Mouse (Mus musculus) megakaryocyte-erythroid progenitor cell, adult 5-6 weeks (primary cell): Measurements from ENCODE around the gene Edn3. TPM values are rescaled to one million over a fixed set of nuclear protein-coding genes. Genes with fewer than 3 reads are reported as not detected.

Source experiments
- ATAC-seq: replicated peaks from 2 replicates; pipeline ENCODE4 v1.8.0; 2016; ENCODE audit warnings: mild to moderate bottlenecking, inconsistent platforms; ENCODE audit not compliant: severe bottlenecking, poor library complexity, low FRiP score, low TSS enrichment
- total RNA-seq, 2 experiments: library from RNA; stranded (forward) in 1 of 2; stranded (reverse) in 1 of 2; fragments of 200-1000, 215-1000 nt in 1 of 2; fragments of >200 nt in 1 of 2; fragmentation: Nextera tagmentation in 1 of 2; gene quantifications; 2 replicates each; pipeline ENCODE4 v1.2.3; 2014 to 2017

Edn3 gene
- total RNA-seq (2014; fragmentation: Nextera tagmentation) (not detected in 2 replicates), total RNA-seq (2017) (0.27 TPM in 1 of 2 replicates, not detected in the other)

DNA sequence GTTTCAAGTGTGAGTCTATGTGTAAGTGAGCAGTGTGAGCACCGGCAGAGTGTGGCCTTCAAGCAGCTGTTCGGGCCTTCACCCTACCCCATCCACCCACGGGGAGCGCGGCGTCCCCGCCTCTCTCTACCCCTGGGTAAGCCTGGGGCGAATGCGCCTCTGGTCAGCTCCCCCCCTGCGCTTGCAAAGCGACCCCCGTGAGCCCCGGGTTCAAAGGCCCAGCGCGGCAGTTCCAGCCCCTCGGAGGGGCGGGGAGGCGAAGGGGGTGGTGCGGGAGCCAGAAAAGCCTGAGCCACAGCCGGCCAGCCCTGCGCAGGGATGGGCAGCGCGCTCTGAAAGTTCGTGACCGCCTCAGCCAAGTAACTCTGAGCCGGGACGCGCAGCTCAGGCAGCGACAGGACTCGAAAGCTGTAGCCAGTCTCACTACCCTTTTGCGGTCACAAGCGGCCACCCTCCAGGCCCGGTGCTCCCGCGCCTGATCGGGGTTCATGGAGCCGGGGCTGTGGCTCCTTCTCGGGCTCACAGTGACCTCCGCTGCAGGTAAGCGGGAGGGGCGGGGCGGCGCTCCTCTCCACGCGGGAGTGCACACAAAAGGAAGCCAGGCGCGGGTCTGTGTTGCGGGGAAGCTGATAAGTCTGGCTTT, at the start of gene Edn3:
Gene Edn3, plus strand, starts transcription at position 141 of the 643 bp plus-strand sequence.
- 0 out of 2 replicates have a peak, but pooled peaks have one; percentile 16 for ATAC-seq

DNA sequence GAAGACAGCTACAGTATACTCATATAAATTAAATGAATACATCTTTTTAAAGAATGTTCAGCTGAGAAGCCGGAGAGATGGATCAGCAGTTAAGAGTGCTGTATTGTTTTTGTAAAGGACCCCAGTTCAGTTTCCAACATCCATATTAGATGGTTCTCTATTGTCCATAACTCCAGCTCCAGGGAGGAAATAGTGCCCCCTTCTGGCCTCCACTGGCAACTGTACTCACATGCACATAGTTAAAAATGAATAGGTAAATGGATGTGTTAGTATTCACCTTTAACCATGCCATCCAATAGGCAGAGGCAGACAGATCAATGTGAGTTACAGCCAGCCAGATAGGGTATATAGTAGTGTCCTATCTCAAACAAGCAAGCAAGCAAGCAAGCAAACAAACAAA, 48.4 kb upstream of the Edn3 start:
- ATAC-seq, result no peak

DNA sequence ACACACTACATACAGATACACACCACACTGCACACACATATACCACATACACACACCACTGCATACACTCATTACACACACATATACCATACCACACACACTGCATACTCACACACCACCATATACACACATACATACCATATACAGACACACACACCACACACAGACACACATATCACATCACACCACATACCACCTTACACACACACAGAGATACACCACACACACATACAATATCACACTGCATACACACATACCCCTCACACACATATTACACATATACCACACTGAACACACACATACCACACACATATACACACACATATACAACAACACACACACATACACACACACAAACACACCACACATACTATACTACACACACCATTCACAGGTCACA, 44.5 kb upstream of the Edn3 start:
- no peak for ATAC-seq

DNA sequence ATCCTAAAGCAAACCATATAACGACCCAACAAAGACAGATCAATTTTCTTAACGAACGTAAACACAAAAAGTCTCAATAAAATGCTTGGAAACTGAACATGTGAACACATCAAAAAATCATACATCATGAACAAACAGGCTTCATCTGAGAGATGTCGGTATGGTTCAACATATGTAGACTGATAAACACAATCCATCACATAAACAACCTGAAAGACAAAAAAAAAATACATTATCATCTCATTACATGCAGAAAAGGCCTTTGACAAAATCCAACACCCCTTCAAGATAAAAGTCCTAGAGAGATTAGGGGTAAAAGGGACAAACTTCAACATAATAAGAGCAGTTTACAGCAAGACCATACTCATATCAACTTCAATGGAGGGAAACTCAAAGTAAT, 42.6 kb upstream of the Edn3 start:
- peak; percentile 68; the same call in 1 of the 2 replicates for ATAC-seq

DNA sequence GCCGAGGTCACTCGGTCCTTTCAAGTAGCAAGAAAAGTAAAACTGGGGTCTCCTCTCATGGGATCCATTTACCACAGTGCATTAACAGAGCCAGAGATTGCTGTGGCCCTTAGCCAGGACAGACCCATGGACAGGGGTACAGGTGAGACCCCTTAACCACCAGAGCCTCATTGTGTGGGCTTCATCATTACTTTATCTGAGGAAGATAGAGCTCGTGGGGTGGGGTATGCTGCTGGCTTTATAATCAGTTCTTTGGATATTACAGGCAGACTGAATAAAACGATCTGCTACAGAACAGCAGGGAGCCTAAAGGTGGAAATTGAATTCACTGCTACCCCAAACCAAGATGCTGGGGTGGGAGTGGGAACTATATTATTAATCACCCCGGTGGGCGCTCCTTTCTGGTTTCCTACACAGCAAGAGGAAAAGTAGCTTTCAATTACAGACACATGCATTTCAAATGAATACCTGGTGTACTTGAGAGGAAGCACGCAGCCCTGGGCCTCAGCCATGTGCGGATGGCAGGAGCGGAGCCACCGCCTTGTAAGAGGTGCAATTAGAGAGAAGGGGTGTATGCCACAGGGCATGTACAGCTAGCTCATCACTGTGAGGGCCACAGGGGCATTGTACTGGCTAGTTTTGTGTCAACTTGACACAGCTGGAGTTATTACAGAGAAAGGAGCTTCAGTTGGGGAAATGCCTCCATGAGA, 33.1 kb upstream of the Edn3 start:
- ATAC-seq, result no peak

DNA sequence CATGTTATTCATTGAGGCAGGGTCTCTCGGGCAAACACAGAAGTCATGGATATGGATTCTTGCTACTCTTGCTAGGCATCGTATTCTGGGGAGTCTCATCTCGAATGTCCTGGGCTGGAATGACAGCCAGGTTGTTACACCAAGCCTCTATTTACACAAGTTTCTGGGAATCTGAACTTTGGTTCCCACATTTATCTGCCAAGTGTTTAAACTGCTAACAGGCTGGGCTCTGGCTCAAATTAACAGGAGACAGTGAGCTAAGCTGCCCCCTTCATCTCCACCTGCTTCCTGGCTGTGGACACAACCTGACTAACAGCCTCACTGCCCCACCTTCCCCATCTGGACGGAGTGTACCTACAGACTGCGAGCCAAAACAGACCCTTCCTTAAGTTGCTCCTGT, 28.5 kb upstream of the Edn3 start:
- ATAC-seq, result no peak

DNA sequence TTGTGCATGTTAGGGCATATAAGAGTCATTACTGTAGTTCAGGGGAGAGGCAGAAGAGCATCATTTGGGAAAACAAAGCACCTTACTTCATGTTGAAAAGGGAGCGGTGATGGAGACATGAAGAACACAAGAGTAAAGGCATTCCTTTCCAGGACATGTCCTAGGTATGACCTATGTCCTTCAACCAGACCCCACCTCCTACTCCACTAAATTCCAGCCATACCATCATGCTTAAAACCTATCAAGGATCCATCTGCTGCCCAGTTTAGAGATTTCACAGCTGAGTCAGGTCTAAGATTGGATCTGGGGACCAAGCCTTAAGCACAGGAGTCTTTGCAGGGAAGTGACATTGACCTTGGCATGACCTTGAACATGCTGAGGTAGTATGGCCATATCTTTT, 25.1 kb upstream of the Edn3 start:
- no peak for ATAC-seq

DNA sequence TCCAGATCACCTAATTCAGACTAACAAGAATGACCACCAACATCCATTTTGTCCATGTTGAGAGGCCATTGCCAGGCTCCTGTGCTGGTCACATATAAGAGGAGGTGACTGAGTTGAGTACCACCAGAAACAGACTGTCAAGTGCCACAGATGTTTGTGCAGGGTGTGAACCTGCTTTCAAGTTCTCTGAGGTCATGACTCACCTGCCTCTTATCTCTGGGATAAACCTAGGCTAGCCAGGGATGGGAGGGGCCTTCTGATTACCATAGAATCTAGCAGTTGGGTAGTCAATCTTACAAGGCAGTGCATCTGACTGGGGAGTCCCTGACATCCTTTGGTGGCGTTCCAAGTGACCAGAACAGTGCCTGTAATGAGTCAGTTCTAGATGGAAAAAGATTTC, 13.2 kb upstream of the Edn3 start:
- ATAC-seq, result no peak

DNA sequence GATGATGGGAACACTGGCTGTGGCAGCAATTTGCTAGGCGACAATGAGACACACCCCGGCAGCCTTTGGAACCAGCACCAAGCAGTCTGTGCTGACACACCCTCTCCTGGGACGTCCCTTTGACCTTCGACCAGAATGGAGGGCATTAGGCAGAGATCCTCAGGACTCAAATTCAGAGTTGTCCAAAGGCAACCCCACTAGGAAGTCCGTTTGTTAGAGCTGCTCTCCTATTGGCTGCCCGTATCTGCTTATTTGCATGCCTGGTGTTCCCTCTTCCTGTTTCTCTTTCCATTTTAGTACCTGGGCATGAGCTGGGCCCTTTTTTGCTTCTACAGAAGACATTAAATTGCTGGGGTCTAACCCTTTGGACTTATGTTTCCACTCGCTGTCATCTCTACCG, 12.0 kb upstream of the Edn3 start:
- peak; percentile 68 for ATAC-seq

DNA sequence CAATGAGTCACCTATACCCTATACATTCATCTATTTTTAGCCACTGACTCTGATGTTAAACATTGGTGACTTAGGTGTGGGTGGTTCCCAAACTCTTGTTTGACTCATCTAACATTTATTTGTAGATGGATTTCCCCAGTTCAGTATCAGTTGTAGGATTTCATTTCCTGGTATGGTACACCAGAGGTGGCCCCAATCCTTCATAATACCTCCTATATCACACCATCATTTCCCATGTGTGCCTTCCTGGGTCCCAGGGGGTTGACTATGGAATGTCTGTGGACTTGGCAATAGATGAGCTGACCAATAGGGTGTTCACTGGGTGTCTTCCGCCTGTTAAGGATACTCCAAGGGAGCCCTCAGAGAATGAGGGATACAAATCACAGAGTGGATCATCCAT, 7.2 kb upstream of the Edn3 start:
- ATAC-seq, result no peak

DNA sequence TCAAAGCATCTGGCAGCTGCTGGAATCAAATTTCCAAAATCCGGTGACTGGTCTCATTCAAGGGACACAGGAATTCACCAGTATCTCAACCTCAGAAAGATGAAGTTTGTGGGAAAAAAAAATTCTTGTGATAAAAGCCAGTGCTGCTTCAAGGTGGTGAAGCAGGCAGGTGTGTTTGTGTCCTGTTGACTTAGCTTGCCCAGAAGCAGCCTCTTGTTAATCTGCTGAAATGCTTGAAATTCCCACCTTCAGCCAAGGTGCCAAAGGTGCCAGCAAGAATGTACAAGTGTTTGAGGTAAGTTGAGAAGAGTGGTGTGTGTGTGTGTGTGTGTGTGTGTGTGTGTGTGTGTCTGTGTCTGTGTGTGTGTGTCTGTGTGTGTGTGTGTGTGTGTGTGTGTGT, 6.2 kb upstream of the Edn3 start:
- ATAC-seq, result no peak

DNA sequence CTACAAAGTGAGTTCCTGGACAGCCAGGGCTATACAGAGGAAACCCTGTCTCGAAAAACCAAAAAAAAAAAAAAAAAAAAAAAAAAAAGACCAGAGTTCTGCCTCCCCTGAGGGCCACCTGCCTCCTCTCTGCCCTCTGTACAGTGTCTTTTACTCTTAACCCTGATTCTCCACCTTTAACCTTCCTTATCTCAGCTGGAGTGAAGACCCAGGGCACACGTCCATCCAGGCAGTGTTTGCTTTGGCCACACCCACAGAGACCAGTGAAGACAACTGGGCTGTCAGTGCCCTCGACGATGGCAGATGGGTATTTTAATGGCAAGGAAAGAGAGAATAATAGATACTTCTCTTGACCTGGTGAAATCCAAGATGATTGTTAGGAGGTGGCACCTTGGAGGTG, 1.2 kb upstream of the Edn3 start:
- ATAC-seq, result no peak

DNA sequence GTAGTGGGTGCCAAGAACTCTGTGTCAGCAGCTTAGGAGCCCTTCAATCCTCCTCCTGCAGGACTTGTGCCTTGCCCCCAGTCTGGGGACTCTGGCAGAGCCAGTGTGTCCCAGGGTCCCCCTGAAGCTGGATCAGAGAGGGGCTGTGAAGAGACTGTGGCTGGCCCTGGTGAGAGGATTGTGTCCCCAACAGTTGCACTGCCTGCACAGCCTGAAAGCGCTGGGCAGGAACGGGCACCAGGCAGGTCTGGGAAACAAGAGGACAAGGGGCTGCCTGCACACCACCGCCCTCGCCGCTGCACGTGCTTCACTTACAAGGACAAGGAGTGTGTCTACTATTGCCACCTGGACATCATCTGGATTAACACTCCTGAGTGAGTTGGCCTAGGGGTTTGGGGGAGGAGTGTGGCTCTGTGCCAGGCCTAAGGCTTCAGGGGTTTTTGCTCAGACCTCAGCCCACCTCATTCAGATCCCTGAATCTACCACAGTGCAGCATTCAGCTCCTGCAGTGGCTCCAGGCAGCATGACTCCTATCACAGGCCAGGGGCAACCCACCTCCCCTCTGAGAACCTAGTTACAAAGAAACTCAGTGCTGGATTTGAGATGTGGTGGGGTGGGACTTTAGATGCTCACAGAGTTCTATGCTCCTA, 1.2 kb downstream of the Edn3 start:
- ATAC-seq, result no peak

DNA sequence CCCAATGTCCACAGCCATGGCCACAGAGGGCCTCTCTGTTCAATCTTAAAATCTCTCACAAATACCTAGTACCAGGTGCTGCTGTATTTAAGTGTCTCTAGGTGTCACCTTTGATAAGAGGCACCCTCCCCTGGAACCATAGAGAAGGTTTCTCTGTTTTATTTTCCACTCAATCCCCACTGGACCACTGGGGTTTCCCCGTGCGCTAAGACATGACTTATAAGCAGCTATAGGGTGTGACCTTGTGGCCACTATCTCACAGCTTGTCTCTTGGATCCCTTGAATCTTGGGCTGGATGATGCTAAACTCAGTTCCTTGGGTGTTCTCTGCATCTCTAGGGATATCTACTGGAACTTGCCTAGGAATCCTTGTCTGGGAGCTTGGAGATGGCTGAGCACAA, 1.9 kb downstream of the Edn3 start:
- ATAC-seq, result no peak

DNA sequence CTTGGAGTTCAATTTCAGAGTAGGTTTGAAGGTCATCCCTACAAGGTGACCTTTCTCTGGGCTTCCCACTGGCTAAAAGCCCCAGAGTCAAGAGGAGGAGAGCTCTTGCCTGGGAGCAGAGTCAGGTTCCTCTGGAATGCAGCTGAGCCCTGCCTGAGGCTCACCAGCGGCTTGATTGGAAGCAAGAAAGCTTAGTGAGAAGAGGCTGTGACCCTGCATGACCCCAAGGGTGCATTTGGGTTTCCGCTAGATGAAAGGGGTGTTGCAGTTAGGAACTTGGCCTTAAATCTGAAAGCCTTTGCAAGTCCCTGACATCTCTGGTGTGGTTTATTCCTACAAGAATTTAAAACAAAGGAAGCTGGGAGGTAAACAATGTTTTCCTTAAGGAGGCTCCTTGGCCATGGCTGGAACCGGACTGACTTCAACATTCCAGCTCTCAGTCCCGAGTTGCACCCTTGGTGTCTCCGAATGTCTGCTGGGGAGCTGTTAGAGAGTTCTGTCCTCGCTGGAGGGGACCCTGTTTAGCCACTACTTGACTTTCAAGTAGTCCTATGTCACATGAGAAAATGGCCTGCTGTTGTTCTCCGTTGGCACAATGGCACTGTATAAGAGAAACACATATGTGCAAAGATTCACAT, 8.6 kb downstream of the Edn3 start:
- no peak for ATAC-seq

DNA sequence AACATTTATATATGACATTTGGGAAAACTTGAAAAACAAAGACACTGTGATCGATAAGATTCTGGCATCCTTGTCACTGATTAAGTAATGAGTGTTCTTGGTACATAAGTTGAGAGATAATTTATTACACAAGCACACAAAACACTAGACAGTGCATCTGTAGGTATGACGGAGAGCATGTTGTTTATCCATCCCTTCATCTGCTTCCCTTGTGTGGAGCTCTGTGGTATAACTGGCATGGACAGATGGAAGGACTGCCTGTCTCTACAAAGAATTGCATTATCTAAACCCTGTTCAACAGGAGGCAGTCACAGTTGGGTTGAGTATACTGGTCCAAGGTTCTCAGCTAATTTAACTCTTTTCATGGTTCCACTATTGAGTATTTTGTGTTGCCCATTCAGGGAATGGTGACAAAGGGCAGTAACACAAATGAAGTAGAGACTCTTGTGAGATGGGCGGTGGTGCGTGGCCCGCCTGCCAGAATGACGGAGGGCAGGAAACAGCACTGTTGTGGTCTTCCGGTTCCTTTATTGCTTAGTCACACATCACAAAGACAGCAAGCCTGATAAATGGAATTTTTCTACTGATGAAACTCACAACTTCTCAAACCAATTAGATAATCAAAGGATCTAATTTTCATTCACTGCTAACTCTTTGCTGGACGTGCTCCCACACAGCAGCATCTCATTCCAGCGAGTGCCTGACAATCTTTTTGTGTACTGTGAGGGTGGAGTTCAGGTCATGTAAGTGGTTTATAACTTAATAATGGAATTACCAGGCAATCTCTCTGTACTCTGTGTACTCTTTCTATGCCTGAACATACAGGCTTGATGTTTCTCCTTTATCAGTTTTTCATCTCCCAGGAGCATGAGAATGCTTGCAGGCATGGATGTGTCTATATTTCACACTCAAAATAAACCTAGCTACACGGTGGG, 14.0 kb downstream of the Edn3 start:
- ATAC-seq, result peak; percentile 45; the same call in 1 of the 2 replicates

DNA sequence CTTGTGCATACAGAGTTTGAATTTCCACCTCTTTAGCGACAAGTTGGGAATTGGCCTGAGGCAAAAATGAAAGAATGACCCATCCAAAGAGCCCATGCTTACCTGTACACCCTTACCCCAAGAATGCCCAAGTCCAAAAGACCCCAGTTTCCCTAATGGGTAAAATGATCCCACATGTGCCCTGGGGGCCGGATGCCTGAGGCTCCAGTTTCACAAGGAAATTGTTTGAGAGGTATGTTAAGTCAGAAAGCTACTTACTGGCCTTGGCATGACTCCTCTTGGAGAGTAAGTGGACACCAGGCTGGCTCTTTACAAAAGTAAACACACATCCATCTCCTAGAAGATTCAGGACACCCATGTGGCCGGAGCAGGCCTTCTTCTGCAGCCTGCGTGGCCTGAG, 21.6 kb downstream of the Edn3 start:
- no peak for ATAC-seq

DNA sequence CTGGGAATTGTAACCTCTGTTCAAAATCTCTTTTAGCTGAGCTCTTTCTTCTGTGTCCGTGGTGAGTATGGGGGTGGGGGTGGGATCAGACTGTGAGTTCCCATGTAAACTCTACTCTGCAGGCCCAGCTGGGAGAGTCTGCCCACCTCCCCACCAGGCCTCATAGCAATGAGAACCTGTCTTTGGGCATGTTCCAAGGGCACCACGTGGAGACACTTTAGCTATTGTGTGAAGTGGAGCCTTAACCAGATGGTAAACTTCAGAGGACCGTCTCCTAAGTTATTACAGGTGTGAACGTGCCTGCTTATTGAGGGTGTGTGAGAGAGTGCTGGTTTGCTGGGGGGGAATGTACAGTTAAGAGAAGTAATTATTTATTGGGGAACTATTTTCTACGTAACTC, 22.5 kb downstream of the Edn3 start:
- no peak for ATAC-seq

DNA sequence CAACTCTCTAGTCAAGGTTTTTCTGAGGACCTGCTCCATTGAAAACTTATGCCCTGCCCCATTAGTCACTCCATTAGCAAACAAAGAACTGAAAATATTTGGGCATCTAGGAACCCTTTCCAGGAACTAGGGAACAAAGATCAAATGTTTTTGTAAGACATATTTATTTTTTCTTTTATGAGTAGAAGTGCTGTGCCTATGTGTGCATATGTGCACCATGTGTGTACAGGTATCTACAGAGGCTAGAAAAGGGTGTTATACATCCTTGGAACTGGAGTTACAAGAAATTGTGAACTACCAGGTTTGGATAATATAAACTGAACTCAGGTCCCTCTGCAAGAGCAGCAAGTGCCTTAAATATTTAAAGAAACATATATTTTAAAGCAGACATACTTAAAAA, 28.4 kb downstream of the Edn3 start:
- ATAC-seq, result no peak
